Mouse (Mus musculus): ENCODE results near the gene Ywhag. TPM values are rescaled to one million over a fixed set of nuclear protein-coding genes. Genes with fewer than 3 reads are reported as not detected.

The Ywhag gene
- 100 to 1,000 TPM; 321 to 334 TPM for total RNA-seq (2021)

GRCm38 (mm10) chr5:135934481-135935175 lies at the start of gene Ywhag:
Gene Ywhag (minus strand): TSS chr5:135934616.
- peak; percentile 98 to 99 for DNase-seq
- intact Hi-C loops (cut with DNase I): loop anchor here (1.0 to 2.0 kb wide), 2 partner anchors 22 to 30 kb away; no protein-coding TSS in a partner anchor

GRCm38 (mm10) chr5:135982398-135982797 lies 48.0 kb upstream of the Ywhag start:
- peak; percentile 82 to 86 for DNase-seq
- intact Hi-C loops (cut with DNase I): loop anchor here (1.0 to 5.0 kb wide), 4 partner anchors 45 to 80 kb away; no protein-coding TSS in a partner anchor

GRCm38 (mm10) chr5:135979904-135980303 lies 45.5 kb upstream of the Ywhag start, which contains the start of gene Zp3:
Gene Zp3 (plus strand): TSS chr5:135980099.
- intact Hi-C loops (cut with DNase I): loop anchor here (5.0 kb wide), 3 partner anchors 47 to 78 kb away; no protein-coding TSS in a partner anchor
- no peak for DNase-seq

GRCm38 (mm10) chr5:135979381-135979780 lies 45.0 kb upstream of the Ywhag start:
- intact Hi-C loops (cut with DNase I): no loop called here
- no peak for DNase-seq

DNA sequence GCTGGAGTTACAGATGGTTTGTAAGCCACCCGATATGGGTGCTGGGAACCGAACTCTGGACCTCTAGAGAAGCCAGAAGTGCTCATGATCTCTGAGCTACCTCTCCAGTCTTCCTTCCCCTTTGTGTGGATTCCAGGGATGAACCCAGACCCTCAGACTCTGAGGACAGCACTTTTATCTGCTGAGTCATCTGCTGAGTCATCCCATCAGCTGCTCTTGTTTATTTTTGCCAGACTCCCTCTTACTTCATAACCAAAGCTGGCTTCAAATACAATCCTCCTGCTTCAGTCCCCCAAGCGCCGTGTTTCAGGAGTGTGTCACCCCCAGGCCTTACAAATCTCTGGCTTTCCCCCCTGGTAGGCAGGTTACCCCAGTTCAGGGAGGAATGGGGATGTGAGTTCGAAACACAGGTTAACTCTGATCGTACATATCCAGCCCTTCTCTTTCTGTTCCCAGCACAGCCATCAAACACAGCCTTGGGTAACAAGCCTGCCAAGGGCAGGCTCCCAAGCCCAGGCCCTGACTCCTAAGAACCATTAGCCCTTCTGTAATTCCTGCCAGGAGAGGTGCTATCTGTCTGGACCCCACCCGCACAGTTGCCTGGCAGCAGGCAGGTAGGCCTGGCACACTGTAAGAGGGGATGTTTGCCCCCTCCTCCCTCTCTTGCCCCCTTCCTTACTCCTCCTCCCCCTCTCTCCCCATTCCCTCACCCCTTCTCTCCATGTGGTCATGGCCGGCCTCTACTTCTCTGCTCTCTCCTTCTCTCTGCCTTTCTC lies 41.7 kb upstream of the Ywhag start:
- no peak for DNase-seq
- intact Hi-C loops (cut with DNase I): no loop called here

DNA sequence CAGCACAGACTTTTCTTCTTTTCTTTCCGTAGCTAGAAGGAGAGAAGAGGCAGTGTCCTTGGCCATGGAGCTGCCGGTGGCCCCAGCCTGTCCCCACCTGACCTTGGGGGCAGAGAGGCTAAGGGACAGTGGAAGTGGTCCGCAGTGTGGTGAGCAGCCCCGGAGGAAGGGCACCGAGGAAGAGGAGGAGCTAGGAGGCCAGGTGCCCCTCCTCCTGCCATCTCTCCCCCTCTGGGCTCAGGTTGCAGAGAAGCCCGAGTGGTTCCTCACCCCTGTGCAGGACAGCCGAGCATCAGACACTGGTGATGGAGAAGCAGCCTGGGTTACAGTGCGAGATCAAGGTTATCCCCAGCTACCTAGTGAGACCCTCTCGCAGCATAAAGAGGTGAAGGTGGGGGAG lies 39.9 kb upstream of the Ywhag start, which contains the start of gene Ssc4d:
Gene Ssc4d (minus strand): TSS at position 167 of the 400 bp plus-strand sequence.
- intact Hi-C loops (cut with DNase I): no loop called here

DNA sequence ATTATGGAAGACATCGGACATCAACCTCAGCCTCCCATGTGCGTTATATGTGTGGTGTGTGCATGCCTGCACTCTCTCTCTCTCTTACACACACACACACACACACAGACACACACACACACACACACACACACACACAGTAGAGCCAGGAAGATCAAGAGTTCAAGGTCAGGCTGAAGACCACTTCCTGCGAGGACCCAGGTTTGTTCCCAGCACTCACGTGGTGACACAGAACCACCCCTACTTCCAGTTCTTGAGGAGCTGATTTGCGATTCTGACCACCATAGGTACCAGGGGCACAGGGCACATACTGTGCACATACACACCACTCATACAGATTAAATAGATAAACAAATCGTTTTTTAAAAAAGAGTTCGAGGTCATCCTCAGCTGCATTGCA lies 37.5 kb upstream of the Ywhag start:
- intact Hi-C loops (cut with DNase I): no loop called here
- DNase-seq: no peak

More for the DNA sequence above, 39.9 kb upstream of the Ywhag start, which contains the start of gene Ssc4d:
- no peak for DNase-seq

GRCm38 (mm10) chr5:135970247-135970646 lies 35.8 kb upstream of the Ywhag start:
- intact Hi-C loops (cut with DNase I): no loop called here
- DNase-seq: no peak

DNA sequence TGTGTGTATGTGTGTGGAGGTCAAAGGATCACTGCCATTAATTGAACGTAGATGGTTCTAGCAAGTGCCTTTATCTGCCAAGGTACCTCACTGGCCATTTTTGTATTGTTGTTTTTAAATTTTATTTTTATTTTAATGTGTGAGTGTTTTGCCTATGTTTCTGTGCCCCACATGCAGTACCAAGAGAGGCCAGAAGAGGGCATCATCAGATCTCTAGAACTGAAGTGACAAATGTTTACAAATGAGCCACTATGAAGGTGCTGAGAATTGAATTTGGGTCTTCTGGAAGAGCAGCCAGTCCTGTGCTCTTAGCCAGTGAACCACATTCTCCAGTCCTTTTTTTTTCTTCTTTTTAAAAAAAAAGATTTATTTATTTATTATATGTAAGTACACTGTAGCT lies 34.4 kb upstream of the Ywhag start:
- peak in 1 of 2 experiments; percentile 77 for DNase-seq
- intact Hi-C loops (cut with DNase I): no loop called here

GRCm38 (mm10) chr5:135966866-135967265 lies 32.5 kb upstream of the Ywhag start:
- DNase-seq: no peak
- intact Hi-C loops (cut with DNase I): no loop called here

DNA sequence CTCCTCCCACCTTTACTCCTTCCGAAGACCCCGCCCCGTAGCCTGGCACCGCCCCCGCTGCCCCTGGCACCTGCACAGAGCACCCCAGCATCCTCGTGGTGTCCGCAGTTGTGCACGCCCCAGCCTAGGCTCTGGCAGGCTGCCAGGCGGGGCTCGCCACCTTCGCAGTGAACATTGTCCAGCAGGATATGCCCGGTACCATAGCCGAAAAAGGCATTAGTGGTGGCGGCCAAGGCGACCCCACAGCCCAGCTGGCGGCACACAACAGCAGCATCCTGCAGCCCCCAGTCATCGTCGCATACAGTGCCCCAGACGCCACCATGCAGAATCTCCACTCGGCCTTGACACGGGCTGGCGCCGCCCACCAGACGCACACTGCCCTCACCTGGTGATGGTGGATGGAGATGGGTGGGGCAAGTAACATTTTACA lies 31.1 kb upstream of the Ywhag start:
- intact Hi-C loops (cut with DNase I): loop anchor here (2.0 kb wide), 1 partner anchor 65 kb away; no protein-coding TSS in a partner anchor
- peak in 1 of 2 experiments; percentile 41 for DNase-seq

DNA sequence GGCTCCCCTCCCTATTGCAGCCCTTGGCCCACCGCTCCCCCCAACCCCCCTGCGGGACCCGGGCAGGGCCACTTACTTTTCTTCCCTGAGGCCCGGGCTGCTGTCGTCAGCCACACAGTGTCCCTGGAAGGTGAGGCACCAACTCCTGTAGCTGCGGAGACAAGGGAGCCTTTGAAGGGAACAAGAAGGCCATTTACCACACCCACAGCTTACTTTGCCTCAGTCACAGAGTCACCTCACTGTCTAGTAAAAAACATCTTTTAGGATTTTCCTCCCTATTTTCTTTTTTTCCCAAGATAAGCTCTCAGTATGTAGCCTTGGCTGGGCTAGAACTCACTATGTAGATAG lies 28.8 kb upstream of the Ywhag start:
- intact Hi-C loops (cut with DNase I): no loop called here

DNA sequence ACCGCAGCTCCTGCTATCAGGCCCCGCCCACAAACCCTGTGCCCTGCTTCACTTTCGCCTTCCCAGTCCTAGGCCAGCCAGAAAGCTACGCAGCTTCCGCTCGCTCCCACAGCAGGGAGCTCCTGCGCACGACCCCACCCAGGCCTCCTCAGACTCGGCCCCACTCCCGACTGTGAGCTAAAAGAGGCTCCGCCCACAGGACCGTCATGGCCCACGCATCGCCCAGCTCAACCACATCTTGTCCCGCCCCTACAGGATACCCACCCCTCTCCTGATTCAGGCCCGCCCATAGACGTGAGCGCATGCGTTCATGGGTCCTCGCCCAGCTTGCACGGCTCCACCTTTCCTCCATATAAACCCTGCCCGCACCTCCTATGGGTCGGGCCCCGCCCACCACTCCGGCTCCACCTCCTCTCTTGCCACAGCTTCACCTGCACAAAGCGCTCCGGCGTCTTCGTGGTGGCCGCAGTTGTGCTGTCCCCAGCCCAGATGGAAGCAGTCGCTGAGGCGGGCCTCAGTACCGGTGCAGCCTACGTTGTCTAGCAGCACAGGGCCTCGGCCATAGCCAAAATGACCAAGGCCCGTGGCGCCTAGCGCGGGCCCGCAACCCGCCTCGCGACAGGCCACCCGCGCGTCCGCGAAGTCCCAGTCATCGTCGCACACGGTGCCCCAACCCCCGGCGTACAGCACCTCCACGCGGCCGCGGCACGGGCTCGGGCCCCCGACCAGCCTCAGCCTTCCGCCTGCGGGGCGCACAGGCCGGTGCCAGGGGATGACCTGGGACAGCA lies 28.3 kb upstream of the Ywhag start:
- DNase-seq: peak; percentile 98 to 99
- intact Hi-C loops (cut with DNase I): no loop called here

More for the DNA sequence above, 28.8 kb upstream of the Ywhag start:
- DNase-seq: no peak

GRCm38 (mm10) chr5:135962125-135962491 lies 27.7 kb upstream of the Ywhag start:
- no peak for DNase-seq
- intact Hi-C loops (cut with DNase I): no loop called here

DNA sequence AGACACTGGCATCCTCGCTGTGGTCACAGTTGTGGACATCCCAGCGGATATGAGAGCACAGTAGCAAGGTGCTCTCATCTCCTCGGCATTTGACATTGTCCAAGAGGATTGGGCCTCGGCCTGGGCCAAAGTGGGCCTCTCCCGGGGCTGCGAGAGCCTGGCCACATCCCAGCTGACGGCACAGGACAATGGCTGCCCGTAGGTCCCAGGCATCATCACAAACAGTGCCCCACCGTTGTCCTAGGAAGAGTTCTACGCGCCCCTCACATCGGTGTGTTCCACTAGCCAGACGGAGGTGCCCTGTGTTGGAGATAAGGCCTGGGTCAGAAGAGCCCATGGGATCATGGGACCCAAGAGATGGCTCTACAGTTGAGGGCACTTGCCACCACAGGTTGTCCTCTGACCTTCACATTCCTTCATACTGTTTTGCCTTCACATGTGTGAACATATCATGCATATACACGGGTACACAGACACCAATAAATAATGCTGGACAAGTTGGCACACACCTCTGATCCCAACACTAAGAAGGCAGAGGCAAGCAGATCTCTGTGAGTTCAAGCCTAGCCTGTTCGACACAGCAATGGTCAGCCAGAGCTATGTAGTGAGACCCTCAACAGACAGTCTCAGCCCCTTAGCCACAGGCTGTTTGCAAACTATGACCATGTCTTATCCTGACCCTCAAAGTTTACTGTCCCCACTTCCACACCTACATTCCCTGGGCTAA lies 26.7 kb upstream of the Ywhag start:
- intact Hi-C loops (cut with DNase I): no loop called here
- DNase-seq: no peak

DNA sequence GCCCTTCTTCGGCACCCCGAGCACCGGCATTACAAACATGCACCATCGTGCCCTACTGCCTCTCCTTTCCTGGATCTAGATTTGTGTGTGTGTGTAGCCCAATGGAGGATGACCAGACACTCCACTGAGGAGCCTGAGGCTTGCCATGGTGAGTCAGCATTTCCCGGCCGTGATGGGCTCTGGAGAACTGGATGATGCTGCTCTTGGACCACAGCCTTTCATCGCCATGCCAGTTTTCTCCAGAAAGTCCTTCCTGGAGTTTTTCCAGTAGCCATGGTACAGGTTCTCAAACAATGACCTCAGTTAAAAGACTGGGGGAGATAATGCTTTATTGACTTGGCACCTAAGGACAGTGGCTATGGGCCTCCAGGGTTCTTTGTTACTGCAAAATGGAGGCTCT lies 25.5 kb upstream of the Ywhag start:
- DNase-seq: no peak
- intact Hi-C loops (cut with DNase I): no loop called here

DNA sequence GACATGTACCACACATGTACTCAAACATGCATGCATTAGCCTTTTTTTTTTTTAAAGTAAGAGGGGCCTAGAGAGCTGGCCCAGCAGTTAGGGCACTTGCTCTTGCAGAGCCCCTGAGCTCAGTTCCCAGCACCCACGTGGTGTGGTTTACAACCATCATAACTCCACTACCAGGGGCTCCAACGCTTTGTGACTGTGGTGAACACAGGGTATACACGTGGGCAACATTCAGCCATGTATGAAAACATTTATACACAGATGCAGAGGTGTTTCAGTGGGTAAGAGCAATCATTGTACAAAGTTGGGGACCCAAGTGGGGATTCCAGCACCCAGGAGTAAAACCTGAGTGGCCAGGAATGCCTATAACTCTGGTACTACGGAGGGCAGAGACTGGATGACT lies 24.0 kb upstream of the Ywhag start:
- no peak for DNase-seq
- intact Hi-C loops (cut with DNase I): no loop called here

DNA sequence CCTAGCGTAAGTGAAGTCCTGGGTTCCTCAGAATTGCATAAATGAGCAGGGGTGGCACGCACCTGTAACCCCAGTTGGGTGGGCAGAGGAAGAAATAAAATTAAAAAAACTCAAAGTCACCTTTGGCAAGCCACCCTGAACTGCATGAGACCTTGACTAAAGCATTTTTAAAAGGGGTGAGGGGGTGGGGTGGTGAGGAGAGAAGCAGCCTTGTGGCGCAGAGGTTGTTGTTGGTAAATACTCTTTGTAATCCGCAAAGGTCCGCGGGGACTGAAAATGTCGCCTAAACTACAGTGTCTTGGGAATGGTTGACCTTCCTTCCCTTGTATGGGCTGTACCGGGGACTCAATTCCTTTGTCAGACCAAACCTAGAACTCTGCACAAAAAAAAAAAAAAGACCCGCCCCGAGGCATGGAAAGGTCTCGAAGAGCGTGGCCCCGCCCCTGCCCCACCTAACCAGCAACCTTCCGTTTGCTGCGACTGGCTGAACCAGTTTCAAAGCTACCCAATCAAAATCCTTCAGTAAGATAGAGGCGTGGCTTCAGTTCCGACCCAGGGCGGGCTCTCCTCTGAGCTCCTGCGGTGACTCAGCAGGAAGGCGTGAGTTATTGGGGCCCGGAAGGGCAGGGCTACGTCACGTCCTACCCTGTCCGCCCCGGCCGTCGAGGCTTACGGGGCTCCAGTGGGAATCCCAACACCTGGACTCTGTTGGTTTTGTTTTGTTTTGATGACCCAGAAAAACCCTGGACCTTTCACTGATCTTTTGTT lies 23.0 kb upstream of the Ywhag start:
- peak; percentile 95 to 97 for DNase-seq
- intact Hi-C loops (cut with DNase I): loop anchor here (2.0 kb wide), 2 partner anchors 23 to 45 kb away; partner anchors contain the start of gene Ywhag
